Mouse (Mus musculus): Measurements from ENCODE around the gene Hspb11.

- TF ChIP-seq CTCF (IDR thresholded peaks at IDR 0.05) (no peak), EP300 (IDR thresholded peaks at IDR 0.05) (no peak)
Observed at GRCm38 (mm10) chr4:107207016-107207415, 46.4 kb upstream of the Hspb11 start.
